8 mouse cellular contexts compared by ENCODE assay signal in the genomic region with DNA sequence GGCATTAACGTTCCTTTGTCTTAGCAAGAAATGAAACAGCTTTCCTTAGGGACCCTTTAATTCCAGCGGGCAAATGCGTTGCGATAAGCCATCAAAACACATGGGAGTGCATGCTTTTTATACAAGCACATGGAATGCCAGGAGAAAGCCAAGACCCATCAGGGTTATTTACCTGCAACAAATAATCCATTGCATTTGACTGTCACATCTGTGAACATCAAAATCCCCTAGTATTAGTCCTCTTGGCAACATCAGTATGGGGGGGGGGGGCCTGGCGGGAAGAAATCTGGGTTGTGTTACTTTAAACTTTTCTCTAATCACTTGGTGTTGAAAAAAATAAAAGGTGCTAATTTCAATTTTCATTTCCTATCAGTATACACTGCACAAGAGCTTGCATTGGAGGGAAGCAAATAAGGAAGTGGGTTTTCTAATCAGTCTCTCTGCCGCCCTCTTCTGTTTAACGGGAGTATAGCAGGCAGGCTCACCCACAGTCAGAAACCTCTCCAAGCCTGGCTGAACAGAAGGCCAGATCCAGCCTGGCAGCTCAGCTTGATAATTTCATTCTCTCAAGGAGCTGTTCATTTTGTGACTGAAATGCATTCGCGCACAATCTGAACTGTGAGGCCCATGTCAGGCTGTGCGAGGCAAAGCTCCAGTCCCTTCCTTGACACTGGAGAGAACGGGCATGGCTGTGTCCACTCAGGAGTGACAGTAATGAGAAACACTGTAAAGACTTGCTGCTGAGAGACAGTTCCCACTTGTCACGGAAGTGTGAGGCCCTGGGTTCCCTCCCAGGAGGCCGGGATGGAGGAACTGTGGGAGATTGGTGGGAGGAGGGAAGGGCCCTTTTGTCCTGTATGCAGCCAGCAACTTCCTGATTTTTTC.
DNase-seq lines count a peak whose midpoint lies in the region; ATAC-seq and TF ChIP-seq lines count a peak whose summit lies in the region.

No protein-coding gene starts in this region.

- H3K27ac ChIP-seq in intestine, postnatal 0 days (ENCODE audit: low read depth, low read length), result no peak overlapping the region
- peak overlapping the region; percentile 69 for H3K27ac ChIP-seq in midbrain, embryonic 15.5 days
- no peak overlapping the region for H3K27ac ChIP-seq in spleen, adult 2 months (ENCODE audit: insufficient read depth, low read length)

- H3K36me3 ChIP-seq in intestine, postnatal 0 days (ENCODE audit: control insufficient read depth, insufficient read depth), result no peaks in the 10 kb centered on the region
- H3K36me3 ChIP-seq in midbrain, embryonic 15.5 days (replicated peaks), result no peaks in the 10 kb centered on the region
- H3K36me3 ChIP-seq in spleen, adult 2 months (ENCODE audit: control insufficient read depth, insufficient read depth, low read length), result no peaks in the 10 kb centered on the region

- DNase-seq in 416B (ENCODE audit: low read depth), result peak; percentile 85
- DNase-seq in adrenal gland, adult 8-10 months, result peak; percentile 43
- peak; percentile 66 for DNase-seq in embryo, embryonic 11.5 days (ENCODE audit: low read depth, low spot score)
- DNase-seq in gastrocnemius, postnatal 4 days (ENCODE audit: low spot score in 2 of 2), result peak; percentile 28 to 53
- peak; percentile 55 to 62 for DNase-seq in left cerebral cortex, postnatal 36 days (ENCODE audit: low spot score in 2 of 2)
- DNase-seq in spleen, adult 2 months (ENCODE audit: low read depth in 1 of 2, low spot score in 2 of 2), result peak; percentile 38 to 46

- WGBS in intestine, postnatal 0 days, result 48% methylated on average over 13 of the region's 13 CpGs
- 26% methylated on average over 13 of the region's 13 CpGs for WGBS in midbrain, embryonic 15.5 days
- WGBS in spleen, adult 2 months, result 67% methylated on average over 13 of the region's 13 CpGs

- no peaks in the 10 kb centered on the region for H3K27me3 ChIP-seq in intestine, postnatal 0 days (replicated peaks; ENCODE audit: control insufficient read depth, insufficient read depth, low read length)
- no peaks in the 10 kb centered on the region for H3K27me3 ChIP-seq in midbrain, embryonic 15.5 days (replicated peaks)
- H3K27me3 ChIP-seq in spleen, adult 2 months (ENCODE audit: control insufficient read depth, insufficient read depth, low read length), result no peaks in the 10 kb centered on the region

- no peak overlapping the region for H3K4me3 ChIP-seq in intestine, postnatal 0 days (ENCODE audit: low read depth, low read length)
- H3K4me3 ChIP-seq in midbrain, embryonic 15.5 days, result no peak overlapping the region
- no peak overlapping the region for H3K4me3 ChIP-seq in spleen, adult 2 months (ENCODE audit: extremely low read depth, insufficient read depth, insufficient read length)

- ATAC-seq in intestine, postnatal 0 days, result peak; percentile 44
- ATAC-seq in midbrain, embryonic 15.5 days (replicated peaks), result peak; percentile 92

- TF ChIP-seq POLR2A in spleen, adult 2 months (IDR thresholded peaks at IDR 0.05; ENCODE audit: low read depth, low read length), result no peak

- H3K9me3 ChIP-seq in intestine, postnatal 0 days (ENCODE audit: control insufficient read depth), result no peaks in the 10 kb centered on the region
- no peaks in the 10 kb centered on the region for H3K9me3 ChIP-seq in midbrain, embryonic 15.5 days

- intact Hi-C loops in left cerebral cortex, postnatal 36 days (cut with DNase I), result loop anchor here (2.0 to 5.0 kb wide), 2 partner anchors 245 to 705 kb away; no protein-coding TSS in a partner anchor

- H3K4me2 ChIP-seq in intestine, postnatal 0 days (replicated peaks; ENCODE audit: low read depth), result no peak overlapping the region
- no peak overlapping the region for H3K4me2 ChIP-seq in midbrain, embryonic 15.5 days

- TF ChIP-seq CTCF in intestine, postnatal 0 days (IDR thresholded peaks at IDR 0.05; ENCODE audit: low read depth), result peak; percentile 87
- peak; percentile 45; the same call in 1 of the 2 replicates for TF ChIP-seq CTCF in spleen, adult 2 months (IDR thresholded peaks at IDR 0.05; ENCODE audit: extremely low read depth, insufficient read depth, insufficient read length, insufficient replicate concordance)

- H3K4me1 ChIP-seq in intestine, postnatal 0 days (replicated peaks; ENCODE audit: control insufficient read depth, insufficient read depth, low read length), result no peaks in the 10 kb centered on the region
- H3K4me1 ChIP-seq in midbrain, embryonic 15.5 days, result peaks cover 8% of the 10 kb centered on the region; the same call in 1 of the 2 replicates
- H3K4me1 ChIP-seq in spleen, adult 2 months (ENCODE audit: control insufficient read depth, insufficient read depth, insufficient read length), result no peaks in the 10 kb centered on the region

- H3K9ac ChIP-seq in intestine, postnatal 0 days (ENCODE audit: low read depth, low read length), result no peak overlapping the region
- H3K9ac ChIP-seq in midbrain, embryonic 15.5 days, result no peak overlapping the region
